Mouse (Mus musculus): Measurements from ENCODE around the gene Sdk1. TPM values are rescaled to one million over a fixed set of nuclear protein-coding genes. Genes with fewer than 3 reads are reported as not detected.

Sdk1 gene
- polyA plus RNA-seq, 1 experiment from 2014 or later = 2.3 TPM

GRCm38 (mm10) chr5:141950791-141951190 lies 709.5 kb downstream of the Sdk1 start:
- H3K27me3 ChIP-seq (ENCODE audit: control insufficient read depth, insufficient read depth, low read length) = no peaks in the 10 kb centered on the region
- 57% methylated on average over 11 of the region's 11 CpGs for WGBS
- no peak overlapping the region for H3K27ac ChIP-seq (ENCODE audit: low read depth, low read length)
- H3K4me2 ChIP-seq (ENCODE audit: low read depth) = no peak overlapping the region
- DNase-seq (ENCODE audit: low spot score) = no peak
- no peak for ATAC-seq (ENCODE audit: insufficient read depth, low FRiP score, low TSS enrichment)
- no peak overlapping the region for H3K9ac ChIP-seq (ENCODE audit: low read length)
- H3K36me3 ChIP-seq (ENCODE audit: control insufficient read depth, insufficient read depth, low read length) = no peaks in the 10 kb centered on the region
- no peak overlapping the region for H3K4me3 ChIP-seq (ENCODE audit: low read depth, low read length)
- H3K9me3 ChIP-seq (ENCODE audit: control insufficient read depth, low read length) = no peaks in the 10 kb centered on the region
- no peaks in the 10 kb centered on the region for H3K4me1 ChIP-seq (ENCODE audit: control insufficient read depth, insufficient read depth, low read length)

DNA sequence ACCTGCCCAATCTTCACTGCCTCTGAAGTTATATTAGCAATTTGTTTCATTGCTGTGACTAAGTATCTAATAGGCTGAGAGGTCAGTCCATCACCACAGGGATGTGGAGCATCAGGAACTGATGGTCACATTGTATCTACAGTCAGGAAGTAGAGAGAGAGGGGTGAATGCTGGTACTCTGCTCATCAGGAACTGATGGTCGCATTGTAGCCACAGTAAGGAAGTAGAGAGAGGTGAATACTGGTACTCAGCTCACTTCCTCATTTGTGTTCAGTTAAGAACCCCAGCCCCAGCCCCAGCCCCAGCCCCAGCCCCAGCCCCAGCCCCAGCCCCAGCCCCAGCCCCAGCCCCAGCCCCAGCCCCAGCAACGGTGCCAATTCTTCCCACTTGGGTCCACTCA lies 711.0 kb downstream of the Sdk1 start:
- no peaks in the 10 kb centered on the region for H3K27me3 ChIP-seq (ENCODE audit: control insufficient read depth, insufficient read depth, low read length)
- DNase-seq (ENCODE audit: low spot score) (no peak), ATAC-seq (ENCODE audit: insufficient read depth, low FRiP score, low TSS enrichment) (no peak)
- no peaks in the 10 kb centered on the region for H3K36me3 ChIP-seq (ENCODE audit: control insufficient read depth, insufficient read depth, low read length)
- H3K27ac ChIP-seq (ENCODE audit: low read depth, low read length) = no peak overlapping the region
- H3K9ac ChIP-seq (ENCODE audit: low read length) = no peak overlapping the region
- WGBS = 90% methylated on average over 1 of the region's 2 CpGs
- no peak overlapping the region for H3K4me3 ChIP-seq (ENCODE audit: low read depth, low read length)
- no peaks in the 10 kb centered on the region for H3K4me1 ChIP-seq (ENCODE audit: control insufficient read depth, insufficient read depth, low read length)
- no peak overlapping the region for H3K4me2 ChIP-seq (ENCODE audit: low read depth)
- no peaks in the 10 kb centered on the region for H3K9me3 ChIP-seq (ENCODE audit: control insufficient read depth, low read length)

GRCm38 (mm10) chr5:141952708-141953490 lies 711.6 kb downstream of the Sdk1 start:
- H3K9ac ChIP-seq (ENCODE audit: low read length) = no peak overlapping the region
- 90% methylated on average over 7 of the region's 7 CpGs for WGBS
- ATAC-seq (ENCODE audit: insufficient read depth, low FRiP score, low TSS enrichment) = no peak
- no peak overlapping the region for H3K4me2 ChIP-seq (ENCODE audit: low read depth)
- no peaks in the 10 kb centered on the region for H3K4me1 ChIP-seq (ENCODE audit: control insufficient read depth, insufficient read depth, low read length)
- DNase-seq (ENCODE audit: low spot score) = no peak
- H3K9me3 ChIP-seq (ENCODE audit: control insufficient read depth, low read length) = no peaks in the 10 kb centered on the region
- no peaks in the 10 kb centered on the region for H3K36me3 ChIP-seq (ENCODE audit: control insufficient read depth, insufficient read depth, low read length)
- H3K27ac ChIP-seq (ENCODE audit: low read depth, low read length) = no peak overlapping the region
- H3K4me3 ChIP-seq (ENCODE audit: low read depth, low read length) = no peak overlapping the region
- H3K27me3 ChIP-seq (ENCODE audit: control insufficient read depth, insufficient read depth, low read length) = no peaks in the 10 kb centered on the region

DNA sequence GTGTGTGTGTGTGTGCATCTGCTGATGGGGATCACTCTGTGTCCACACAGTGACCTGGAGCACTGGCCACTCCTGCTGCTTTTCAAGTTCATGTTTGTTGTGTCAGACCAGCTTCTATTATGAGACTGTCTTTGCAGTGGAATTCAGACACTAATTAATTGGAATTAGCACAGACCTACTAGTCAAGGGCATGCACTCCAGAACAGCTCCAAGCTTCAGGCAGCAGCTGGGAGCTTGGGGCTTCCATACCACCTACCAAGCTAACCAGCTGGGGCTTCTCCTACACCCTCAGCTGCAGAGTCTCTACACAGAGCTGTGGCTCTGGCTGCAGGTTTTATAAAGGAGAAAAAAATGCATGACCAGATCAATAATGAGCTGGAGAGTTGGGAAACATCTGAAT lies 729.8 kb downstream of the Sdk1 start:
- no peaks in the 10 kb centered on the region for H3K9me3 ChIP-seq (ENCODE audit: control insufficient read depth, low read length)
- H3K4me2 ChIP-seq (ENCODE audit: low read depth) = no peak overlapping the region
- ATAC-seq (ENCODE audit: insufficient read depth, low FRiP score, low TSS enrichment) = no peak

GRCm38 (mm10) chr5:141979511-141979910 lies 738.2 kb downstream of the Sdk1 start:
- no peak overlapping the region for H3K27ac ChIP-seq (ENCODE audit: low read depth, low read length)
- no peak overlapping the region for H3K4me2 ChIP-seq (ENCODE audit: low read depth)
- H3K36me3 ChIP-seq (ENCODE audit: control insufficient read depth, insufficient read depth, low read length) = no peaks in the 10 kb centered on the region
- H3K27me3 ChIP-seq (ENCODE audit: control insufficient read depth, insufficient read depth, low read length) = no peaks in the 10 kb centered on the region
- DNase-seq (ENCODE audit: low spot score) (no peak), ATAC-seq (ENCODE audit: insufficient read depth, low FRiP score, low TSS enrichment) (no peak)
- no peaks in the 10 kb centered on the region for H3K9me3 ChIP-seq (ENCODE audit: control insufficient read depth, low read length)
- H3K4me3 ChIP-seq (ENCODE audit: low read depth, low read length) = no peak overlapping the region
- H3K4me1 ChIP-seq (ENCODE audit: control insufficient read depth, insufficient read depth, low read length) = no peaks in the 10 kb centered on the region
- H3K9ac ChIP-seq (ENCODE audit: low read length) = no peak overlapping the region

More for the DNA sequence above, 729.8 kb downstream of the Sdk1 start:
- Histone ChIP-seq H3K27ac (ENCODE audit: low read depth, low read length) (no peak overlapping the region), H3K4me3 (ENCODE audit: low read depth, low read length) (no peak overlapping the region), H3K36me3 (ENCODE audit: control insufficient read depth, insufficient read depth, low read length) (no peaks in the 10 kb centered on the region), H3K27me3 (ENCODE audit: control insufficient read depth, insufficient read depth, low read length) (no peaks in the 10 kb centered on the region), H3K9ac (ENCODE audit: low read length) (no peak overlapping the region), H3K4me1 (ENCODE audit: control insufficient read depth, insufficient read depth, low read length) (no peaks in the 10 kb centered on the region)
- no peak for DNase-seq (ENCODE audit: low spot score)

GRCm38 (mm10) chr5:141980746-141981145 lies 739.5 kb downstream of the Sdk1 start:
- Histone ChIP-seq H3K36me3 (ENCODE audit: control insufficient read depth, insufficient read depth, low read length) (no peaks in the 10 kb centered on the region), H3K27me3 (ENCODE audit: control insufficient read depth, insufficient read depth, low read length) (no peaks in the 10 kb centered on the region), H3K9ac (ENCODE audit: low read length) (no peak overlapping the region), H3K9me3 (ENCODE audit: control insufficient read depth, low read length) (no peaks in the 10 kb centered on the region), H3K4me3 (ENCODE audit: low read depth, low read length) (no peak overlapping the region), H3K4me1 (ENCODE audit: control insufficient read depth, insufficient read depth, low read length) (no peaks in the 10 kb centered on the region), H3K4me2 (ENCODE audit: low read depth) (no peak overlapping the region), H3K27ac (ENCODE audit: low read depth, low read length) (no peak overlapping the region)
- DNase-seq (ENCODE audit: low spot score) (no peak), ATAC-seq (ENCODE audit: insufficient read depth, low FRiP score, low TSS enrichment) (no peak)
- WGBS = 86% methylated on average over 6 of the region's 6 CpGs

DNA sequence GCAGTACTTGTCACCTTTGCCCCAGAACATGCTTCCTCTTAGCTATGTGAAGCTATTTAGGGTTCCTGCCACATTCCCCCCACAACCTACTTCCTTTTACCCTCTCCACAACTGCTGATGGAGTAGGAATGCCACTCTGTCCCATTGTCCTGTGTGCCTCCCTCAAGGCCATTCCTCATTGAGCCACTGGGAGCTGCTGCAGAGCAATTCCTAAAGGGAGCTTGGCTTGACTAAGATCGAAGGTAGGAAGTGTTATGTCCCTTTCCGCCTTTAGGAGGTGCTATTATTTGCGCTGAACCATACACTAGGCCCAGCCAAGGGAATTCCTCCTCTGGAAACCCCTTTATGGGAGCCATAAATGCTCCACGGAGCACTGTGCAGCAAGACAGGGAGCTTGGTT lies 743.0 kb downstream of the Sdk1 start:
- no peak overlapping the region for H3K9ac ChIP-seq (ENCODE audit: low read length)
- no peaks in the 10 kb centered on the region for H3K9me3 ChIP-seq (ENCODE audit: control insufficient read depth, low read length)
- H3K4me2 ChIP-seq (ENCODE audit: low read depth) = no peak overlapping the region
- H3K27ac ChIP-seq (ENCODE audit: low read depth, low read length) = no peak overlapping the region
- DNase-seq (ENCODE audit: low spot score) (no peak), ATAC-seq (ENCODE audit: insufficient read depth, low FRiP score, low TSS enrichment) (no peak)
- no peaks in the 10 kb centered on the region for H3K36me3 ChIP-seq (ENCODE audit: control insufficient read depth, insufficient read depth, low read length)
- H3K4me1 ChIP-seq (ENCODE audit: control insufficient read depth, insufficient read depth, low read length) = no peaks in the 10 kb centered on the region
- H3K27me3 ChIP-seq (ENCODE audit: control insufficient read depth, insufficient read depth, low read length) = no peaks in the 10 kb centered on the region
- H3K4me3 ChIP-seq (ENCODE audit: low read depth, low read length) = no peak overlapping the region
- WGBS = 86% methylated on average over 4 of the region's 4 CpGs

DNA sequence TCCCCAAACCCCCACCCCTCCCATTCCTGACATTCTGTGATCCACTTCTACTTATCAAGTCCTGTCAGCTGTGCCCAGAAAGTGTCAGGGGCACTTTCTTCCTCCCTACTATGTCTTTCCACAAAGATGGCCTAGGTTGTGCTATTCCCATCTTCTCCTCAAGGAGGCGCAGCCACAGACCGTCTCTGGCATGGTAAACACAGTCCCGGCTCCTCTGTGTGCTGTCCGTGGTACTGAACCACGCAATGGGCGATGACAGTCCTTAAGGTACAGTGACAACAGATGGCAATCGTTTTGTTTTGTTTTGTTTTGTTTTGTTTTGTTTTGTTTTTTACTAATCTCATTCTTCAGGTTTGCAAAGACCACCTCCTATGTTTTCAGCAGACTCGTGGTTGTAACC lies 743.7 kb downstream of the Sdk1 start:
- H3K9ac ChIP-seq (ENCODE audit: low read length) = no peak overlapping the region
- H3K9me3 ChIP-seq (ENCODE audit: control insufficient read depth, low read length) = no peaks in the 10 kb centered on the region
- no peaks in the 10 kb centered on the region for H3K4me1 ChIP-seq (ENCODE audit: control insufficient read depth, insufficient read depth, low read length)
- no peaks in the 10 kb centered on the region for H3K36me3 ChIP-seq (ENCODE audit: control insufficient read depth, insufficient read depth, low read length)
- H3K27me3 ChIP-seq (ENCODE audit: control insufficient read depth, insufficient read depth, low read length) = no peaks in the 10 kb centered on the region
- H3K27ac ChIP-seq (ENCODE audit: low read depth, low read length) = no peak overlapping the region
- H3K4me3 ChIP-seq (ENCODE audit: low read depth, low read length) = no peak overlapping the region
- no peak for ATAC-seq (ENCODE audit: insufficient read depth, low FRiP score, low TSS enrichment)
- 11% methylated on average over 8 of the region's 8 CpGs for WGBS
- no peak overlapping the region for H3K4me2 ChIP-seq (ENCODE audit: low read depth)
- DNase-seq (ENCODE audit: low spot score) = peak; percentile 76

DNA sequence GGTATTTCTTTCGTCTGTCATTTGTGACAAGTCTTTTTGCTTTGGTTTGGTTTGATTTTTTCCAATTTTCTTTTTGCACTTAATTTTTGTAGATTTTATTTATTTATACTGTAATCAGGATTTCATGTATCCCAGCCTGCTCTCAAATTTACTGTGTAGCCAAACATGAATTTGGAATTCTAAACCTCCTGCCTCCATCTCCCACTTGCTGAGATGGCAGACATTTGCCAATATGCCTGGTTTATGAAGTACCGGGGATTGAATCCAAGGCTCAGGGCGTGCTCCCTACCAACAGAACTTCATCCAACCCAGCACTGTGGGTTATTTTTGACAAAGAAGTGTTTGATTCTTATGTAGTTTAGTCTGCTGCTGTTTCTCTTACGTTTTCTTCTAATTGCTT lies 744.3 kb downstream of the Sdk1 start:
- Histone ChIP-seq H3K4me1 (ENCODE audit: control insufficient read depth, insufficient read depth, low read length) (no peaks in the 10 kb centered on the region), H3K36me3 (ENCODE audit: control insufficient read depth, insufficient read depth, low read length) (no peaks in the 10 kb centered on the region), H3K27me3 (ENCODE audit: control insufficient read depth, insufficient read depth, low read length) (no peaks in the 10 kb centered on the region), H3K4me2 (ENCODE audit: low read depth) (no peak overlapping the region), H3K9ac (ENCODE audit: low read length) (no peak overlapping the region), H3K27ac (ENCODE audit: low read depth, low read length) (no peak overlapping the region), H3K9me3 (ENCODE audit: control insufficient read depth, low read length) (no peaks in the 10 kb centered on the region), H3K4me3 (ENCODE audit: low read depth, low read length) (no peak overlapping the region)
- 85% methylated on average over 4 of the region's 4 CpGs for WGBS
- DNase-seq (ENCODE audit: low spot score) (no peak), ATAC-seq (ENCODE audit: insufficient read depth, low FRiP score, low TSS enrichment) (no peak)
